ENCODE assay signal across 9 mouse cellular contexts in genomic region chr2:74655821-74656631, GRCm38 (mm10). TPM values are rescaled to one million over a fixed set of nuclear protein-coding genes. Genes with fewer than 3 reads are reported as not detected.
DNase-seq lines count a peak whose midpoint lies in the region; ATAC-seq and TF ChIP-seq lines count a peak whose summit lies in the region.
"Had no signal": no experiment of that assay in that cellular context is flagged by ENCODE, and none has a peak within 500 bp of the region (broad histone marks: within the 10 kb centered on the region; RNA-seq: fewer than 3 reads in every experiment).

No protein-coding gene starts in this region.

- TF ChIP-seq CTCF in G1E (IDR thresholded peaks at IDR 0.05; ENCODE audit: low read depth, low read length), result no peak
- TF ChIP-seq CTCF in heart, postnatal 0 days (IDR thresholded peaks at IDR 0.05; ENCODE audit: low read depth), result no peak
- no peak for TF ChIP-seq CTCF in cerebellum, adult 2 months (IDR thresholded peaks at IDR 0.05; ENCODE audit: borderline replicate concordance, insufficient read depth, low read depth, low read length)

- H3K4me2 ChIP-seq in heart, embryonic 12.5 days, result peak overlapping the region; percentile 62
- H3K4me2 ChIP-seq in heart, postnatal 0 days (ENCODE audit: low read depth, low read length), result peak overlapping the region; percentile 48
- H3K4me2 ChIP-seq in liver, embryonic 15.5 days, result peak overlapping the region; percentile 49
- peak overlapping the region; percentile 47 for H3K4me2 ChIP-seq in stomach, embryonic 14.5 days (replicated peaks; ENCODE audit: low read depth, low read length)

- no peak overlapping the region for H3K27ac ChIP-seq in heart, embryonic 12.5 days (ENCODE audit: poor library complexity, severe bottlenecking)
- no peak overlapping the region for H3K27ac ChIP-seq in heart, postnatal 0 days (ENCODE audit: low read depth)
- H3K27ac ChIP-seq in liver, embryonic 15.5 days (replicated peaks), result no peak overlapping the region
- H3K27ac ChIP-seq in stomach, embryonic 14.5 days (ENCODE audit: low read length), result no peak overlapping the region
- no peak overlapping the region for H3K27ac ChIP-seq in cerebellum, adult 2 months (ENCODE audit: insufficient read depth, low read length)

- intact Hi-C loops in left cerebral cortex, postnatal 14 days (cut with DNase I), result loop anchor here (5.0 kb wide), 1 partner anchor 41 kb away; the partner anchor contains the start of gene Hoxd9

- no peak for ATAC-seq in heart, embryonic 12.5 days (ENCODE audit: insufficient number of reproducible peaks, low FRiP score)
- no peak for ATAC-seq in G1E (ENCODE audit: extremely low read depth, insufficient number of reproducible peaks, low FRiP score, poor library complexity, severe bottlenecking)
- no peak for ATAC-seq in heart, postnatal 0 days (ENCODE audit: insufficient read depth, low read depth)
- no peak for ATAC-seq in liver, embryonic 15.5 days (ENCODE audit: insufficient read depth)
- no peak for ATAC-seq in stomach, embryonic 14.5 days (ENCODE audit: insufficient number of reproducible peaks, insufficient read depth, low FRiP score, low read depth)

- no peak overlapping the region for H3K9ac ChIP-seq in heart, embryonic 12.5 days
- no peak overlapping the region for H3K9ac ChIP-seq in heart, postnatal 0 days (replicated peaks; ENCODE audit: low read depth, low read length)
- no peak overlapping the region for H3K9ac ChIP-seq in liver, embryonic 15.5 days
- no peak overlapping the region for H3K9ac ChIP-seq in stomach, embryonic 14.5 days (replicated peaks; ENCODE audit: low read depth, low read length)

- no peak for TF ChIP-seq POLR2A in cerebellum, adult 2 months (IDR thresholded peaks at IDR 0.05; ENCODE audit: borderline replicate concordance, insufficient read depth, low read length)

- H3K4me1 ChIP-seq in heart, embryonic 12.5 days (replicated peaks), result peaks cover 21% of the 10 kb centered on the region
- no peaks in the 10 kb centered on the region for H3K4me1 ChIP-seq in G1E (ENCODE audit: insufficient read depth, low read depth, low read length)
- no peaks in the 10 kb centered on the region for H3K4me1 ChIP-seq in heart, postnatal 0 days (ENCODE audit: control insufficient read depth, insufficient read depth)
- peaks cover 9% of the 10 kb centered on the region for H3K4me1 ChIP-seq in liver, embryonic 15.5 days (replicated peaks)
- peaks cover 3% of the 10 kb centered on the region; the same call in 1 of the 2 replicates for H3K4me1 ChIP-seq in stomach, embryonic 14.5 days (ENCODE audit: control insufficient read depth, insufficient read depth, low read length)
- no peaks in the 10 kb centered on the region for H3K4me1 ChIP-seq in cerebellum, adult 2 months (ENCODE audit: control insufficient read depth, insufficient read depth, low read length)

- DNase-seq in heart, adult 8-10 months (ENCODE audit: low spot score), result no peak
- DNase-seq in G1E (ENCODE audit: low spot score), result no peak
- DNase-seq in heart, postnatal 0 days (ENCODE audit: low spot score), result no peak
- no peak for DNase-seq in cerebellum, adult 2 months
- no peak for DNase-seq in left cerebral cortex, postnatal 14 days (ENCODE audit: low spot score in 2 of 2)

- under 1% methylated on average over 69 of the region's 69 CpGs for WGBS in heart, embryonic 12.5 days
- under 1% methylated on average over 64 of the region's 69 CpGs for WGBS in heart, postnatal 0 days
- WGBS in liver, embryonic 15.5 days (ENCODE audit: insufficient replicate concordance), result 2% methylated on average over 68 of the region's 69 CpGs
- under 1% methylated on average over 65 of the region's 69 CpGs for WGBS in stomach, embryonic 14.5 days
- WGBS in cerebellum, adult 2 months, result 2% methylated on average over 65 of the region's 69 CpGs

- H3K27me3 ChIP-seq in heart, embryonic 12.5 days (replicated peaks), result peaks cover 80% of the 10 kb centered on the region
- peaks cover 31% of the 10 kb centered on the region for H3K27me3 ChIP-seq in G1E (ENCODE audit: insufficient read depth, low read length)
- H3K27me3 ChIP-seq in heart, postnatal 0 days (ENCODE audit: control insufficient read depth, insufficient read depth, low read length), result peaks cover 94% of the 10 kb centered on the region
- peaks cover 92% of the 10 kb centered on the region for H3K27me3 ChIP-seq in liver, embryonic 15.5 days
- H3K27me3 ChIP-seq in stomach, embryonic 14.5 days (ENCODE audit: control insufficient read depth, insufficient read depth, low read length), result peaks cover 59% of the 10 kb centered on the region
- peaks cover 33% of the 10 kb centered on the region; the same call in 1 of the 2 replicates for H3K27me3 ChIP-seq in cerebellum, adult 2 months (ENCODE audit: control insufficient read depth, insufficient read depth, low read length)

- peak overlapping the region; percentile 42 for H3K4me3 ChIP-seq in heart, embryonic 12.5 days
- peak overlapping the region; percentile 35; the same call in 1 of the 2 replicates for H3K4me3 ChIP-seq in G1E (ENCODE audit: low read depth, low read length)
- H3K4me3 ChIP-seq in heart, postnatal 0 days (ENCODE audit: low read depth, low read length), result peak overlapping the region; percentile 41
- peak overlapping the region; percentile 38 for H3K4me3 ChIP-seq in liver, embryonic 15.5 days (replicated peaks)
- peak overlapping the region; percentile 26 for H3K4me3 ChIP-seq in stomach, embryonic 14.5 days (ENCODE audit: low read depth, low read length)
- no peak overlapping the region for H3K4me3 ChIP-seq in cerebellum, adult 2 months (replicated peaks; ENCODE audit: insufficient read depth, low read depth, low read length)

- H3K9me3 ChIP-seq in heart, embryonic 12.5 days (replicated peaks), result no peaks in the 10 kb centered on the region
- H3K9me3 ChIP-seq in G1E (replicated peaks), result peaks cover 23% of the 10 kb centered on the region
- no peaks in the 10 kb centered on the region for H3K9me3 ChIP-seq in heart, postnatal 0 days (replicated peaks; ENCODE audit: control insufficient read depth, low read length)
- no peaks in the 10 kb centered on the region for H3K9me3 ChIP-seq in liver, embryonic 15.5 days (replicated peaks)
- no peaks in the 10 kb centered on the region for H3K9me3 ChIP-seq in stomach, embryonic 14.5 days (ENCODE audit: control insufficient read depth, low read depth, low read length)

- H3K36me3 ChIP-seq in heart, embryonic 12.5 days, result no peaks in the 10 kb centered on the region
- H3K36me3 ChIP-seq in G1E (replicated peaks), result no peaks in the 10 kb centered on the region
- no peaks in the 10 kb centered on the region for H3K36me3 ChIP-seq in heart, postnatal 0 days (replicated peaks; ENCODE audit: control insufficient read depth, insufficient read depth, low read length)
- H3K36me3 ChIP-seq in liver, embryonic 15.5 days (replicated peaks), result no peaks in the 10 kb centered on the region
- no peaks in the 10 kb centered on the region for H3K36me3 ChIP-seq in stomach, embryonic 14.5 days (ENCODE audit: control insufficient read depth, insufficient read depth, low read length)

- no peak for TF ChIP-seq EP300 in heart, postnatal 0 days (IDR thresholded peaks at IDR 0.05; ENCODE audit: low read depth)

RNA-seq across cellular contexts. Expression of gene Evx2, which starts 3.3 kb away (rescaled TPM):
- not detected in 2 replicates for polyA plus RNA-seq in heart, embryonic 12.5 days (2016; fragmentation: Nextera tagmentation; extraction: Ambion mirVana)
- not detected for total RNA-seq in heart, adult 8-10 months (2022)
- not detected in 2 replicates for total RNA-seq in G1E (2014; fragmentation: Nextera tagmentation)
- total RNA-seq in G1E (2017), result 0.05 TPM in 1 of 2 replicates, not detected in the other
- polyA plus RNA-seq in G1E (2012), result not detected in 2 replicates
- total RNA-seq in heart, postnatal 0 days (2014; rRNA removed; ENCODE audit: low replicate concordance), result not detected in 2 replicates
- not detected in 2 replicates for polyA plus RNA-seq in heart, postnatal 0 days (2015; fragmentation: Nextera tagmentation; extraction: Ambion mirVana)
- not detected in 2 replicates for polyA plus RNA-seq in liver, embryonic 15.5 days (2015; fragmentation: Nextera tagmentation; extraction: Ambion mirVana)
- polyA plus RNA-seq in stomach, embryonic 14.5 days (2014; fragmentation: Nextera tagmentation; extraction: Ambion mirVana), result not detected in 2 replicates
- 0.48 and 0.64 TPM in 2 replicates for polyA plus RNA-seq in cerebellum, adult 2 months (2012; rRNA removed)
- not detected for total RNA-seq in left cerebral cortex, postnatal 14 days (2021)
- total RNA-seq: MEL had no signal

RNA-seq across cellular contexts. Expression of gene Hoxd13, which starts 12.1 kb away (rescaled TPM):
- 0.09 and 0.12 TPM in 2 replicates for polyA plus RNA-seq in heart, embryonic 12.5 days (2016; fragmentation: Nextera tagmentation; extraction: Ambion mirVana)
- not detected for total RNA-seq in heart, adult 8-10 months (2022)
- total RNA-seq in G1E (2014; fragmentation: Nextera tagmentation) (not detected in 2 replicates), G1E (2017) (0.05 and 0.17 TPM in 2 replicates)
- not detected in 2 replicates for polyA plus RNA-seq in G1E (2012)
- total RNA-seq in heart, postnatal 0 days (2014; rRNA removed; ENCODE audit: low replicate concordance), result not detected in 2 replicates
- not detected in 2 replicates for polyA plus RNA-seq in heart, postnatal 0 days (2015; fragmentation: Nextera tagmentation; extraction: Ambion mirVana)
- not detected in 2 replicates for polyA plus RNA-seq in liver, embryonic 15.5 days (2015; fragmentation: Nextera tagmentation; extraction: Ambion mirVana)
- polyA plus RNA-seq in stomach, embryonic 14.5 days (2014; fragmentation: Nextera tagmentation; extraction: Ambion mirVana), result not detected in 2 replicates
- polyA plus RNA-seq in cerebellum, adult 2 months (2012; rRNA removed), result 0.10 TPM in 1 of 2 replicates, not detected in the other
- not detected for total RNA-seq in left cerebral cortex, postnatal 14 days (2021)
- total RNA-seq: MEL had no signal

RNA-seq across cellular contexts. Expression of gene Hoxd12, which starts 18.8 kb away (rescaled TPM):
- polyA plus RNA-seq in heart, embryonic 12.5 days (2016; fragmentation: Nextera tagmentation; extraction: Ambion mirVana), result 0.14 and 0.15 TPM in 2 replicates
- not detected for total RNA-seq in heart, adult 8-10 months (2022)
- total RNA-seq in G1E (2014; fragmentation: Nextera tagmentation) (not detected in 2 replicates), G1E (2017) (not detected in 2 replicates)
- not detected in 2 replicates for polyA plus RNA-seq in G1E (2012)
- not detected in 2 replicates for total RNA-seq in heart, postnatal 0 days (2014; rRNA removed; ENCODE audit: low replicate concordance)
- polyA plus RNA-seq in heart, postnatal 0 days (2015; fragmentation: Nextera tagmentation; extraction: Ambion mirVana), result not detected in 2 replicates
- polyA plus RNA-seq in liver, embryonic 15.5 days (2015; fragmentation: Nextera tagmentation; extraction: Ambion mirVana), result not detected in 2 replicates
- polyA plus RNA-seq in stomach, embryonic 14.5 days (2014; fragmentation: Nextera tagmentation; extraction: Ambion mirVana), result not detected in 2 replicates
- polyA plus RNA-seq in cerebellum, adult 2 months (2012; rRNA removed), result not detected in 2 replicates
- total RNA-seq in left cerebral cortex, postnatal 14 days (2021), result not detected
- total RNA-seq: MEL had no signal

RNA-seq across cellular contexts. Expression of gene Hoxd11, which starts 23.3 kb away (rescaled TPM):
- polyA plus RNA-seq in heart, embryonic 12.5 days (2016; fragmentation: Nextera tagmentation; extraction: Ambion mirVana), result not detected in 2 replicates
- not detected for total RNA-seq in heart, adult 8-10 months (2022)
- total RNA-seq in G1E (2014; fragmentation: Nextera tagmentation) (not detected in 2 replicates), G1E (2017) (0.05 and 0.06 TPM in 2 replicates)
- not detected in 2 replicates for polyA plus RNA-seq in G1E (2012)
- total RNA-seq in heart, postnatal 0 days (2014; rRNA removed; ENCODE audit: low replicate concordance), result 0.11 TPM in 1 of 2 replicates, not detected in the other
- not detected in 2 replicates for polyA plus RNA-seq in heart, postnatal 0 days (2015; fragmentation: Nextera tagmentation; extraction: Ambion mirVana)
- polyA plus RNA-seq in liver, embryonic 15.5 days (2015; fragmentation: Nextera tagmentation; extraction: Ambion mirVana), result not detected in 2 replicates
- polyA plus RNA-seq in stomach, embryonic 14.5 days (2014; fragmentation: Nextera tagmentation; extraction: Ambion mirVana), result not detected in 2 replicates
- not detected in 2 replicates for polyA plus RNA-seq in cerebellum, adult 2 months (2012; rRNA removed)
- not detected for total RNA-seq in left cerebral cortex, postnatal 14 days (2021)
- total RNA-seq: MEL had no signal

RNA-seq across cellular contexts. Expression of gene Hoxd10, which starts 35.7 kb away (rescaled TPM):
- 0.10 TPM in 1 of 2 replicates, not detected in the other for polyA plus RNA-seq in heart, embryonic 12.5 days (2016; fragmentation: Nextera tagmentation; extraction: Ambion mirVana)
- under 1 TPM in 1 of 4 experiments, not detected in 3; 0.12 TPM for total RNA-seq in heart, adult 8-10 months (2022)
- total RNA-seq in G1E (2014; fragmentation: Nextera tagmentation), result not detected in 2 replicates
- 0.12 and 0.22 TPM in 2 replicates for total RNA-seq in G1E (2017)
- polyA plus RNA-seq in G1E (2012), result not detected in 2 replicates
- total RNA-seq in heart, postnatal 0 days (2014; rRNA removed; ENCODE audit: low replicate concordance), result not detected in 2 replicates
- 0.08 TPM in 1 of 2 replicates, not detected in the other for polyA plus RNA-seq in heart, postnatal 0 days (2015; fragmentation: Nextera tagmentation; extraction: Ambion mirVana)
- not detected in 2 replicates for polyA plus RNA-seq in liver, embryonic 15.5 days (2015; fragmentation: Nextera tagmentation; extraction: Ambion mirVana)
- 0.14 TPM in 1 of 2 replicates, not detected in the other for polyA plus RNA-seq in stomach, embryonic 14.5 days (2014; fragmentation: Nextera tagmentation; extraction: Ambion mirVana)
- not detected in 2 replicates for polyA plus RNA-seq in cerebellum, adult 2 months (2012; rRNA removed)
- not detected for total RNA-seq in left cerebral cortex, postnatal 14 days (2021)
- total RNA-seq: MEL had no signal
